Mouse (Mus musculus) forelimb bud, embryonic 11.5 days (tissue): ENCODE measurements at regions not wholly inside any gene's neighbourhood (a gene's known extent, or its start where the extent isn't known, plus 50 kb on each side); places are given as distances from the start of the nearest gene placed in this dataset.

Source experiments
- DNase-seq: peaks from one replicate; pipeline ENCODE4 v3.0.0-alpha.2; 2012; ENCODE audit warnings: low read depth, low spot score

DNA sequence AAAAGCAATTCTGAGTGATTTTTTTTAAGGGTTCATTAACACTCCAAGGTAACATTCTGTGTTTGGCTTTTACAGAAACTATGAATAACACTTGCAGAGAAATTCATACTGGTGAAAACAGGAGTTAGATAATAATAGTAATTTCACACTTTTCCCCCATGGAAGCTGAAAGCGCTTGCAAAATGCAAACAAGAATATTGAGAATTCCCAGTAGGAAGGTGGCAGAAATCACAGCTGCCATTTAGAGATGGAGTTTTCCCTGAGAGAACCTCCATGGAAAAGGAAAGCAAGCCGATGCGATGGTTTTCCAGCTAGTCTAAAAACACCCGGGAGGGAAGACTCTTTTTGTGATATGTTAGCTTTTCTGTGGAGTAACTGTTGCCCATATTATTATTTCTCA lies 174.1 kb upstream of the App start:
- DNase-seq: no peak

DNA sequence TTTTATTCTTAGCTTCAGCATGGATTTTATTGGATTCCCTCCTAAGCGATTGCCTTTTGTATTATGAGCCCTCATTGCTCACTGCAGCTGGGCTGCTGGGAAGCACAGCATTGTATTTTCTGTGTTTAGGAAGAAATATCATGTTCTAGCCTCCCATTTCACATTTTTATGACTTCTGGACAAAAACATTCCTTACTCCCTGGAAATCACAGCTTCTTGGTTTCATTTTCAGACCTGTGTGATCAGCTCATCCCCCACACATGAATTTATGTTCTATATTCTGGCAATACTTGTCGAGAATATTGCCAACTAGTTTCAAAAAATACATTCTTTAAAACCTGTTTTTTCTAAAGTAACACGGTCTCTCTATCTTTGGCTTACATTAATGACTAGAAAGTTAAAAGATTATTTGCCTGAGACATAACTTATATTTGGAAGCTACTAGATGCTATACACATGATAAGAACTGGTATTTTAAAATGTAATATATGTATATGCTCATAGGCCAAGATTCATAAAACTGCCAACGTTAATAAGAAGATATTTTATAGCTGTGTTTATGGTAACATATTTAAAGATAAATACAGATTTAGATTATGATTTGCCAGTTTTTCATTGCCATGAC lies 163.0 kb upstream of the App start:
- DNase-seq: no peak

DNA sequence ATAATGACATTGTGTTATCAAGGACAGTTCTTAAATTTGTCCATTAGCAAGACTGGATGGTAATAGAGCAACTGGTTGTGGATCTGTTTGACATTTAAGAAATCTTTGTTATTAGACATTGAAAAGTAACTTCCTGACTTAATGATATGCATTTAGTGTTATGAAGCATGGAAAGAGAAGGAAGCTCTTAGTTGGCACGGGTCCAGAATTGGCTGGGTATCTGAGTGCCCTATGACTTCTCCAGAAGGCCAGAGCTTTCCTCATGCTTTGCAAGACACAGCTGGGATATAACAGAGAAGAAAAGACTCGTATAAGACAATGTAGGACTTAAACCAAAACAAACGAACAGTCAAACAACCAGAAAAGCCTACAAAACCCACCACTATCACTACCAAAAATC lies 160.0 kb upstream of the App start:
- no peak for DNase-seq

DNA sequence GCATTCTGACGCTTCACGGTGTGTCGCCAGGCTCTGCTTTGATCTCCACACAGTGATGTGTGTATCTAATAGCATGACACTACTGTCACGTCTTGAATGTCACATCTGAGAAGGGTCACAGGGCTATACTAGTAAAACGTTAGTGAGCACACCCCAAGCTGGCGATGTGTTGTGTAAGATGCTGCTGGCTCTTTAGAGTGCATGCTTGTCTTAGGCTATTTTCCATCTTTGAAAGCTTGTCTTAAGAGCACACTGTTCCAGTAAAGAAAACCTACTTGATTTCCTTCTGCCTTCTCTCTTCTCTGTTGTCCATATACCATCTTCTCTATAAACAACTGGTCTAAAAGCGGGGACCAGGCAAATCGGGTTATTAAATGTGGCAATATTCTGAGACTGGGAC lies 138.5 kb upstream of the App start:
- no peak for DNase-seq

DNA sequence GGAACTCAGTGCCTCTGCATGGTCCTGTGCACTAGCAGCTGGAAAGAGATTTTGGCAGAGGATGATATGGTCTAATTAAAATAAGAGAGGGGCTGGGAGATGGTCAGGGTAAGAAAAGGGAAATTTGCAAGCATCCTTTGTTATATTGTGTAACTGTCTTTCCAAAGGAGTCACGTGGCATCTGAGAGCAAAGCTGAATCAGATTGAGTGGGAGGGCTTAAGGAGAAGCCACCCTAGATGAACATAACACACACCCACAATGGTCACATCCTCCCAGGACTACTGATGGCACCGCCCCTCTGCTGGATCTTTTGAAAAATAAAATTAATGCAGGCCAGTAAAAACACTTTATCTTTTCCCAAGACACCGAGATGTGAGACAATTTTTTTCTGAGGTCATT lies 135.9 kb upstream of the App start:
- no peak for DNase-seq

DNA sequence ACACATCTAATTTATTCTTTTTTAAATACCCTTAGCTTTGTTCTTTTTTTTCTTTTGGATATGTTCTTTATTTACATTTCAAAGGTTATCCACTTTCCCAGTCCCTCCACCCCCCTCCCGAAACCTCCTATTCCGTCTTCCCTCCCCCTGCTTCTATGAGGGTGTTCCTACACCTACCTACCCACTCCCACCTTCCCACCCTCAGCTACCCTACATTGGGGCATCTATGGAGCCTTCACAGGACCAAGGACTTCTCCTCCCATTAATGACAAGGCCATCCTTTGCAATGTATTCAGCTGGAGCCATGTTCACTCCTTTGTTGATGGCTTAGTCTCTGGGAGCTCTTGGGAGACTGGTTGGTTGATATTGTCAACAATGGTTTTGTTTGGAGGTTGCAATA lies 134.9 kb upstream of the App start:
- no peak for DNase-seq

DNA sequence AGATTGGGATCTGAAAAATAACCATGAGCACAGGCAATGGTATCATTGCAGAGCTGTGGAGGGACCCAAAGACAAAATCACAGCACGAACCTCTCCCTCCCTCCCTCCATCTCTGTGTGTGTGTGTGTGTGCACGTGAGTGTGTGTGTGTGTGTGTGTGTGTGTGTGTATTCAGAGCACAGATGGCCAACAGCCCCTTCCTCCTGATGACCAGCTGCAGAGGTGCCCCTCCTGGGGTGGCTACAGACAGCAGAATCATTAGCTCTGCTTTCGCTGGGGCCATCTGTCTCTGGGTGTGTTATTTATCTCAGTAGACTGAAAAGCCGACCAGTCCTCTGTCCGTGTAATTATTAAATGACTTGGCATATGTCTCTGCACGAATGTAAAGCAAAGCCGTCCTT lies 134.4 kb upstream of the App start:
- no peak for DNase-seq

DNA sequence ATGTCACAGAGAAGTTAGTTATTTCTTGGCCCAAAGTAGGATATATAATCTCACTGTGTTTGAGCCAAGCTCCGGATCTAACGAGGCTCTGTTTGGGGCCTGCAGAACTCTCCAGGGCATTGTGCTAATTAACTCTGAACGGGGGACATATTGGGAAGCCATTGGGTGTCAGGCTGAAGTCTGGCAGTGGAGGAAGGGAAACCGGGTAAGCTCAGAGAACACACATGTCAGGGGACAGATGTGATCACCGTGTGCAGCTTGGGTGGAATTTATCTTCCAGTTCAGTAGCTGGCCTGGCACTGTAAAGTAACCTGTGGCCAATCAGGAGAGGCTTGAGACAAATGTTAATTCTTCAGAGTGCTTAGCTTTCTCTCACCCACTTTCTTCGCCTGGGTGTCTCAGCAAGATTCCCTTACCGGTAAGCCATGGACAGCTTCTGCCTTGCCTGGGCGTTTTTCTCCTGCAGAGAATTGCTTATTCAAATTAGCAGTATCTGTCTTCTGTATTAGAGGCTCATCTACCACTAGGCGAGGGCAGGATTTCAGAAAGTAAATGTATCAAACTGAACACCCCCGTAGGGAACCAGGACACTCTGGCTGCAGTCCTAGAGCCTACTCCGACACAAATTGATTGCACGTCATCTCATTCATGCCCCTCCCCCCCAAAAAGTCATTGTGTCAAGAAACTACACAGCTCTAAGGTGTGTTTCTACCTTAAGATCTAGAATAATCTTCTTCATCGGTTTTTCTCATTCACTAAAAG lies 126.7 kb upstream of the App start:
- DNase-seq: no peak

DNA sequence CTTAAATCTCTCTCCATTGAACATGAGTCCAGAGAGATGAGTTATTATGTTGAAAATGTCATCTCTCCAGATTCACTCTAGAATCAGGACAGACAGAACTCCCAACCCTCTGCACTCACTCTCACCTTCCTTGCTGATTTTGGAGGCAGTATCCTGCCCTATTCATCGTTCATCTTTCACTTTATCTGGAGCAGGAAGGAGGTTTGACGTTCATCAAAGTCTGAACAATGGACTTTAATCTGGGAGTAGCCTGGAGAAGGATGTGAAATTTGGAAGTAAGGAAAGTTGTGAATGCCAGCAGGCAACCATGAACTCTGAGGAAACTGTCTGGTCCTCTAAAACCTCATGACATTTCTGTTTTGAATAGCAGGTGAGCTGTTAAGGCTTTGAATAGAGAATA lies 125.0 kb upstream of the App start:
- DNase-seq: no peak

DNA sequence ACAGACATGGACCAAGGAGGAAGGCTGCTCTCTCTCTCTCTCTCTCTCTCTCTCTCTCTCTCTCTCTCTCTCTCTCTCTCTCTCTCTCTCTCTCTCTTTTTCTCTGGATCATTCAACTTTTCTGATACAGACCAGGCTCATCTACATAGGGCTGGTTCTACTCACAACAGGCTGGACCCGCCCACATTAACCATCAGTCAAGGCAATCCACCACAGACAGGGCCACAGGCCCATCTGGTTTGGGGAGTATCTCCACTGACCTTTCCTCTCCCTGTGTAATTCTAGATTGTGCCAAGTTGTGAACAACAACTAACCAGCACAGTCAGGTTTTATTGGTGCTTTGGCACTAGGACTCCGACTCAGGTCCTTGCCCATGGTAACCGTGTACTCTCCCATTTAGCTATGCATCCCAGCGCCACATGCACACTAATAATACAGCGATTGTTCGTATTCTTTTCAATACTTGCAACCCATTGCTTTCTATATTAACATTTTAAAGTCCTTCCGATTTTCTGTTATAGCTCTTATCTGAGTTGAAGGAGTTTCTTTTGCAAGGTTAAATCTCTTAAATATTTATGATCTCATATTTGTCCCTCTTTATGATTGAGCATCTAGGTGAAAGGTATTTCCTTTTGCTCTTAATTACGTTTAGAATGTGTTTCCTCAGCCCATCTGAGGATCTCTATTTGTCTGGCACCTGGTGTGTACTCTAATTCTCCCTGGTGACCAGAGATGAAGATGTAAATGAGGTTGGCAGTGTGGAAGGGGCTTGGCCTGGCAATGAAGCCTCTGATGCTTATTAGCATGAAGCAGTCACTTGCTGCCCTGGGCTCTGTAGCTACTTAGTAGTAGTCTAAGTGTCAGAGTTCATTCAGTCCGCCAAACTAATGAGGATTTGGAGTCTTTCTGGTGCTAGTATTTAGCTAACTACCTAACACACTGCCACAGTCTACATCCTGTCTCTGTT lies 117.7 kb upstream of the App start:
- no peak for DNase-seq

DNA sequence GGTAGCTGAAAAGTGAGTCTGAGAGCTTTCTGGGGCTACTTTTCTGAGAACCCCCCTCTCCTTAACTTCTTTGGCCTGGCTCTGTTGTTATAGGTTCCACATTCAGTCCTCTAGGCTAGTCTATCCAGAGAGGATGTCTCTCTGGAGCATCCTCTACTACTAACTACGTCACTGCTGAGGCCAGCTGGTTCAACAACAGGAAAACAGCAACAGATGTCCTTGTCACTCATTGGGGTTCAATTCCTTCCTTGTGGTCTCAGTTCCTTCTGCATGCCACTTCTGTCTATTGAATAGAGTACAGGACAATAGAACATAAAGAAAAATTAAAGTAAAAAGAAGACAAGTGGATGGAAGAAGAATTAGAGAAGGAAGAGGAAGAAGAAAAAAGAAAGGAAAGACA lies 104.3 kb upstream of the App start:
- DNase-seq: no peak

DNA sequence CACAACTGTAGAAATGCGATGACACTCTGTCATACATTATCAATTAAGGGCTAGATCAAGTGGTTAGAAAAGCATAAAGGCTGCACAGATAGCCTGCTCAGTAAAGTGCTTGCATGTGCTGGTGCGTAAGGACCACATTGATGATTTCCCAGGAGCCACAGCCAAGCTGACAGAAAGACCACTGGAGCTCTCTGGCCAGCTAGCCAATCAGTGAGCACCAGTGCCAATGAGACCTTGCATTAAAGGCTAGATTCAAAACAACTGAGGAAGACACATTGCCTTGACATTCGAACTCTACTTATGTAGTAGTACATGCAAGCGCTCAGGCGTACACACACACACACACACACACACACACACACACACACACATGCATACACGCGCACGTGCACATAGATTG lies 96.1 kb upstream of the App start:
- DNase-seq: no peak

DNA sequence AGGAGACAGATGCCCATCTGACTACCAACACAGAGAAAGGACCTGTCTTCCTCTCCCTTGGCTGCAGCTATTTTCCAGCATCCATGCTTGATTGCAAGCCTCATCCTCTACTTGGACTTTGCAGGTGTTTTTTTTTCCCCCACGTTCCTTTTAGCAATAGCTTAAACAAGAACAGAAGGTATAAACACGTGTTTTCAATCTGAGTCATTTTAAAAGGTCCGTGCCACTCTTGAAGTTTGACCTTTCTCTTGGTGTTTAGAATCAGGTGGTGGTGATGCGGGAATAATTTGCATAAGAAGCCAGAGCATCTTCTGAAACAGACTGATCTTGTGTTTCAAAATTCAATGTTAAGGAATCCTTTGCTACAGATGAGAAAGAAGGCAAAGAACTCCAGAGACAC lies 86.3 kb upstream of the App start:
- DNase-seq: no peak

DNA sequence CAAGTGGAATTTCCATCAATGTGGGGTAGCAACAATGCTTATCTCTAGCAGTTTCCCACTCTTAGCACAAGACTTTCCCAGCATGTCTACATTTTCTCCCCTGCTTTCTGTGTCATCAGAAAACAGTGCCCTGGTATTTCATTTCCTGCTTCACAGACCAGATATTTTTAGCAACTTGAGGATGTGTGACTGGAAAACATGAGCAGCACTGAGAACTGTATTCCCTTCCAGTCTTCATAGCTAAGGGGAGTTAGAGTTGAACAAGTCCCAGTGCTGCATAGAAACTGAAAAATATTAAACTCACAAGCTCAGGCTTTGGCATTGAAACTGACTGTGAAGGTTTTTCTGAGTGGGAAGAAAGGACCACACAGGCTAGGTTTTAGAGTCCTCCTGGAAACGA lies 73.7 kb upstream of the App start:
- DNase-seq: no peak

DNA sequence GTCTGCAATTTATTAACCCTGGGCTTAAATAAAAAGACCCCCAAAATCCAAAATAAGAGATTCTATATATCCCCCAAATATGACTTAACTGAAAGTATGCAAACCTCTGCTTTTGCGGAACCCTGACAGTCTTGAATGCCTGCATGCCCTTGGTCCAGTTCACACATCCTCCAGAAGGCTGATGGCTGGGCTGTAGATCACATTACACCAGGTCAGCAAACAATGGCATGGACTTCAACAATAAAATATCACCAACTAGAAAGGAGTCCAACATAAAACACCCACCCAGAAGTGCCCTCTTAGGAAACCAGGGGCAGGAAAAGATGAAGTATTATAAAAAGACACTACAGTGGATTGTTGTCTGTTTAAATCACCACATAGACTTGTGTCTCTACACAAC lies 59.5 kb upstream of the App start:
- no peak for DNase-seq

DNA sequence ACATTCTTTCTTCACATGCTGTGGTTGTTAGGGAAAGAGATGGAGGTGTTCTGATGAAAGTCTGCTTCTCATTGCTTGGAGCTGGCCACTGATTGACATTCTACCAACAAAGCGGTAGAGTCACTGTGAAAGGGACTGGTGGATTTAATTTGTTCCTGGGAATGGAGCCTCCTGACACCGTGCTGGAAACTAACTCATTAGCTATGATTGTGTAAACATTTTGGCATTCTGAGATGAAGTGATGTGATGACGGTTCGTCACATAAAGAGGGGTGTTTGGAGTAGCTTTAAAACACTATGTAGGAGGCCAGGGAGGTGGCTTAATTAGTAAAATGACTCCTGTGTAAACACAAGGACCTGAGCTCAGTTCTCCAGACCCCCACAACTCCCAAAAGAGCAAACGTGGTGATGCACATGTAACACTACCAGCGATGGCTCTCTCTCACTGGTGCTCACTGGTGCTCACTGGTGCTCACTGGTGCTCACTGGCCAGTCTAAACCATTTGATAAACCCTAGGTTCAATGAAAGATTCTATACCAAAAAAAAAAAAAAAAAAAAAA lies 58.4 kb upstream of the App start:
- DNase-seq: peak; percentile 38

DNA sequence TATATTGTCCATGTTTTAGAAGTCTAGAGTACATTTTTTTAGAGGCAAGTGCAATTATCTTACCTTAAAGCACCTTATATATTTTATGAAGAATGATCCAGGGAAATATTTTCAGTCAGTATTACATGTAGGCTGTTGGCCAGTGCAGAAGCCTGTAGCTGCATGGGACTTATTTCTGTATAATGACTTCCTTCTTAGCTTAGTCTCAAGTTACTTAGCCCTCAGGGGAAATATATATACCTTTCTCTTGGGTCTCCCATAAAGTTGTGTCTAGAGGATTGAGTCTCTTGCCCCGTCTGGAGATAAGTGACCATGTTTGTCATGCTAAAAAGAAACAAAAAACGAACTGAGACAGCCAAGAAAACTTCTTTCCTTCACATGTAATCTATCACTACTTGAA lies 57.8 kb upstream of the App start:
- peak; percentile 29 for DNase-seq

DNA sequence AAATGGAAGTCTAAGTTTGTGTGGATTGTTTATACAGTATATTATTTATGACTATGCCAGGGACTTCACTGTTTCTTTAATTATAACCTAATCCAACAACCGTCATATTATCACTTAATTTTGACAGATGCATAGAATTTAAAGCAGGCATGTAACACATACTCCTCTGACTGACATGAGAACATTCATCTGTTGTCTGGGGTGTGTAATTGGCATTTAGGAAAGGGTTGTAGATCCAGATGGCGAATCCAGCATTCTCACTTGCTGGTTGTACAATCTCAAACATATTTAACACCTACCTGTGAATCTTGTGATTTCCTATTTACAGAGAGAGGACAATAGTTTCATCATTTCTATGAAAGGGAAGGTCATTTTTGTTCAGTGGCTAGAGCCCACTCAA lies 50.8 kb upstream of the App start:
- DNase-seq: no peak
